Mouse (Mus musculus) cortical plate, adult 2 months (tissue): ENCODE results near the gene Padi4. TPM values are rescaled to one million over a fixed set of nuclear protein-coding genes. Genes with fewer than 3 reads are reported as not detected.
A peak's percentile ranks its signal among the peaks of the same experiment; 100 is the strongest.

Experiments
- H3K27ac ChIP-seq: fragments of 200-500 bp; 2 replicates; pipeline ENCODE4 v1.5.1; 2012; ENCODE audit warnings: low read length, control low read depth, inconsistent platforms; ENCODE audit not compliant: insufficient read depth
- H3K4me1 ChIP-seq: fragments of 200-500 bp; 2 replicates; pipeline ENCODE4 v1.6.1; 2011; ENCODE audit warnings: low read length; ENCODE audit not compliant: control insufficient read depth, insufficient read depth
- H3K4me3 ChIP-seq: fragments of 200-500 bp; 2 replicates; pipeline ENCODE4 v1.5.1; 2011; ENCODE audit warnings: mild to moderate bottlenecking, low read length, control low read depth; ENCODE audit not compliant: insufficient read depth
- CTCF ChIP-seq: fragments of 200-500 bp; IDR thresholded peaks from 2 replicates; pipeline ENCODE4 v1.5.1; 2011; ENCODE audit warnings: mild to moderate bottlenecking, control low read depth, low read length; ENCODE audit not compliant: insufficient read depth; ENCODE audit errors: extremely low read depth
- POLR2A ChIP-seq: fragments of 200-500 bp; IDR thresholded peaks from 2 replicates; pipeline ENCODE4 v1.6.1; 2011; ENCODE audit warnings: mild to moderate bottlenecking, low read length, control low read depth; ENCODE audit not compliant: insufficient read depth; ENCODE audit errors: extremely low read depth
- polyA plus RNA-seq: library from polyadenylated mRNA; depleted of rRNA; stranded (reverse); fragments of >200 nt; gene quantifications from 2 replicates; pipeline ENCODE4 v1.2.3, GENCODE M21; 2012; rRNA removed

Gene Padi4
- polyA plus RNA-seq, 1 experiment = 0.31 TPM

DNA sequence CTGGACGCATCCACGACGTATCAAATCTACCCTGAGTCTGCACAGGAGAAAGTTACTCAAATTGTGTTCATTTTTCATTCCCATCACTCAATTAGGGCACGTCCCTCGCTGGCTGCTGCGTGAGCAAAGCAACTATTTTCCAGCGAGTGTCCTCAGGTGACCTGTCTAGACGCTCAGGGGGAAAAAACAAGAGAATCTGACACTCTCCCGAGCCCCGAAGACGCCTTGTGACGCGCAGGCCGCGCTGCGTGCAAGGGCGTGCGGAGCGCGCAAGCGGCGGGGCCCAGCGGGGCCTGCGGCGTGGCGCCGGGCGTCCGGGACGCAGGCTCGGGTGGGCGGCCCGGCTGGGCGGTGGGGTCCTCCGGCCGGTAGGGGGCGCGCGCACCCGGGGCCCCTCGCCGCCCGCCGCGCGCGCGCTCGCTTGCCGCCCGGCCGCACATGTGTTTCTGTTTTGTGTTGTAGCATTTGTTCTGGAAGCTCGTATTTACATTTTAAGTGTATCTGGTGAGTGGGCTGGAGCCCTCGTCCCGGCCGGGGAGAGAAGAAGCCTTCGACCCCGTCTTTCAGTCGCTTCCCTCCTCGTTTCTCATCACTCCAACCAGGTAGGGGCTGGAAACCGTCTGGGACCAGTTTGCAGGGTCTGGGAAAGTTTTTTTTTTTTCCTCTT is 72.9 kb downstream of the Padi4 start:
- peak overlapping the region; percentile 77 for H3K27ac ChIP-seq
- no peaks in the 10 kb centered on the region for H3K4me1 ChIP-seq
- TF ChIP-seq CTCF (no peak), POLR2A (peak; percentile 54; the same call in 1 of the 2 replicates)
- peak overlapping the region; percentile 51 for H3K4me3 ChIP-seq

DNA sequence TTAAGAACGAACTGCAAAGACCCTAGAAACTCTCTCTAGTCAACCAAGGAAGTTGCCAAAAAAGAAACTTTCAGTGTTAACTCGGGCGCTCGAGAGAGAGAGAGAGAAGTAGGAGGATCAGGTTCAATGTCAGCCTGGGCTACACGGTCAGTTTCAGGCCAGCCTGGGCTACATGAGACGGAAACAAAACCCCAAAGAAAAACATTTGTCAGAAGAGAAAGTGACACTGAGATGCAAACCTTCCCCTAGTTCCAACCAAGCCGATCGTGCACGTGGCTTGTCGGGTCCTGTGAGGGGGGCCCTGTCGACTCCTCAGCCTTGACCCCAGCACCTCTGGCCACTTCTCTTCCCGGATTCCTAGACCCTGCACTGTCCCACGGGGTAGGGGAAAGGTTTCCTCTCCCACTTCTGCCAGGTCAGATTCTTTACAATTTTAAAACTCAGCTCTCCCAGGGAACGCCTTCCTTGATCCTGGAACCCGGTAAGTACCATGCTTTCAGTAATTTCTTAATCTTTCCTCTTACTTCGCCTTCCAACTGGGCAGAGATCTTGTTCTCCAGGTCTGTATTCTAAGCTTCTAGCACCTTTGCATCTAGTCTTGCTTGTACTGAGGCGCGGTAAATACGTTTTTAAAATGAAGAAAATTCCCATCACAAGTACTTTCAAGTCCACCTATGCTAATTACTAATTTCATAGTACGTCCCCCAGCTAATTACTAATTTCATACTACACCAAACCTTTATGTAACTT is 73.6 kb downstream of the Padi4 start, which contains the start of gene Rcc2:
Gene Rcc2, plus strand, starts transcription at position 273 of the 750 bp plus-strand sequence.
- TF ChIP-seq CTCF (no peak), POLR2A (no peak)

DNA sequence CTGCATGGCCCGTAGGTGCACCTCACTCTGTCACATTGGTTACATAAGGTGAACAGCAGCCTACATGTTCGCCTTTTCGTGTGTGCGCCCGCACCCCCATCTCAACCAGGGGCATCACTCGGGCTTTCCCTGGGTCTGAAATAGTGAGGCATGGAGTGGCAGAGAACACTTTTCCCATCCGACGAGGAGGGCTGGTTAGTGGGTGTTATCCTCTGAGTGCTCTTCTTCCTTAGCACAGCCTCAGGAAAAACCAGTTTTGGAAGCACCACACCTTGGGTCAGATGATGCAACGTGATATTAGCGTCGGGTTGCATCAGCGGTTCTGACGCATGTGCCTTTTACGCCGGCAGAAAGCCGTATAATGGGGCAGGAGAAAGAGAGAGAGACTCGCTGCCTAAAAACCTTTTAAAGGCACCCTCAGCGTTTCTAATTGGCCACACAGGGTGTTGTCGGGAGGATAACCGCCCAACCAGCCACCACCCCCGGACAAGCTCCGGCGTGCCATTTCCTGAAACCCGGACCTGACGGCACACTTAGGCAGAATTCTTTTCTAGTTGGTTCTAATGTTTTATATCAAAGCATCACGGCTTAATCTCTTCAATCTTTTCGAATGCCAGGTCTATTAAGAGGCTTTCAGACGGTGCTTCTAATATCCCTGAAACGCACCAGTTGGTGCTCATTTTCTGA is 74.5 kb downstream of the Padi4 start:
- peak overlapping the region; percentile 22 for H3K4me3 ChIP-seq
- TF ChIP-seq CTCF (no peak), POLR2A (peak; percentile 67)
- H3K27ac ChIP-seq = peak overlapping the region; percentile 36
- no peaks in the 10 kb centered on the region for H3K4me1 ChIP-seq

More for the DNA sequence above, 73.6 kb downstream of the Padi4 start, which contains the start of gene Rcc2:
- Histone ChIP-seq H3K4me1 (no peaks in the 10 kb centered on the region), H3K4me3 (peak within 1 kb of the TSS; percentile 51), H3K27ac (peak within 1 kb of the TSS; percentile 77)

Other genes with a start within 250 kb of the Padi4 start
- gene Arhgef10l, start 108.2 kb downstream of the Padi4 start, polyA plus RNA-seq = 34.5 and 38.3 TPM in 2 replicates
- gene Rcc2, start 73.7 kb downstream of the Padi4 start, polyA plus RNA-seq = 44.1 and 45.9 TPM in 2 replicates
- gene Padi6, start 31.6 kb downstream of the Padi4 start, polyA plus RNA-seq = 0.72 and 1.1 TPM in 2 replicates
- not detected in 2 replicates for gene Padi3, start 36.4 kb upstream of the Padi4 start, polyA plus RNA-seq
- gene Padi1, start 71.5 kb upstream of the Padi4 start, polyA plus RNA-seq = 0.04 TPM in 1 of 2 replicates, not detected in the other
- gene Padi2, start 132.1 kb upstream of the Padi4 start, polyA plus RNA-seq = 19.4 and 19.7 TPM in 2 replicates
- gene Sdhb, start 187.0 kb upstream of the Padi4 start, polyA plus RNA-seq = 276 and 282 TPM in 2 replicates
- 180 and 187 TPM in 2 replicates for gene Atp13a2, start 212.6 kb upstream of the Padi4 start, polyA plus RNA-seq
- gene Mfap2, start 236.2 kb upstream of the Padi4 start, polyA plus RNA-seq = 9.6 and 10.9 TPM in 2 replicates